ENCODE assay signal across 20 mouse cellular contexts in genomic region chr4:149179573-149179972, GRCm38 (mm10). TPM values are rescaled to one million over a fixed set of nuclear protein-coding genes. Genes with fewer than 3 reads are reported as not detected.
DNase-seq lines count a peak whose midpoint lies in the region; ATAC-seq lines count a peak whose summit lies in the region.
"Had no signal": no experiment of that assay in that cellular context is flagged by ENCODE, and none has a peak within 500 bp of the region (broad histone marks: within the 10 kb centered on the region; RNA-seq: fewer than 3 reads in every experiment).

No protein-coding gene starts in this region.

- H3K27me3 ChIP-seq in hindbrain, embryonic 13.5 days, result no peaks in the 10 kb centered on the region
- no peaks in the 10 kb centered on the region for H3K27me3 ChIP-seq in hindbrain, embryonic 16.5 days (replicated peaks; ENCODE audit: control insufficient read depth, insufficient read depth, low read length)
- H3K27me3 ChIP-seq in neural tube, embryonic 13.5 days, result no peaks in the 10 kb centered on the region
- H3K27me3 ChIP-seq in heart, embryonic 11.5 days (ENCODE audit: control insufficient read depth, insufficient read depth, low read length), result no peaks in the 10 kb centered on the region
- H3K27me3 ChIP-seq: hindbrain, embryonic 15.5 days; limb, embryonic 12.5 days; midbrain, embryonic 13.5 days had no signal

- WGBS in hindbrain, embryonic 13.5 days, result 69% methylated on average over 4 of the region's 4 CpGs
- 58% methylated on average over 4 of the region's 4 CpGs for WGBS in hindbrain, embryonic 16.5 days
- 56% methylated on average over 4 of the region's 4 CpGs for WGBS in neural tube, embryonic 13.5 days
- WGBS in heart, embryonic 11.5 days (ENCODE audit: insufficient replicate concordance), result 52% methylated on average over 4 of the region's 4 CpGs

- no peak overlapping the region for H3K9ac ChIP-seq in hindbrain, embryonic 13.5 days
- H3K9ac ChIP-seq in hindbrain, embryonic 16.5 days (ENCODE audit: low read depth, low read length), result no peak overlapping the region
- H3K9ac ChIP-seq in neural tube, embryonic 13.5 days, result no peak overlapping the region
- H3K9ac ChIP-seq in heart, embryonic 11.5 days (ENCODE audit: low read depth, low read length), result no peak overlapping the region
- H3K9ac ChIP-seq: hindbrain, embryonic 15.5 days; limb, embryonic 12.5 days; midbrain, embryonic 13.5 days had no signal

- peaks cover 85% of the 10 kb centered on the region for H3K36me3 ChIP-seq in hindbrain, embryonic 13.5 days
- H3K36me3 ChIP-seq in hindbrain, embryonic 16.5 days (ENCODE audit: control insufficient read depth, insufficient read depth, low read length), result peaks cover 52% of the 10 kb centered on the region
- H3K36me3 ChIP-seq in neural tube, embryonic 13.5 days, result peaks cover 89% of the 10 kb centered on the region
- H3K36me3 ChIP-seq in heart, embryonic 11.5 days (ENCODE audit: control insufficient read depth, insufficient read depth, low read length), result 0 out of 2 replicates have a peak, but pooled peaks cover 6% of the 10 kb centered on the region

- peak overlapping the region; percentile 18; the same call in 1 of the 2 replicates for H3K27ac ChIP-seq in hindbrain, embryonic 13.5 days
- no peak overlapping the region for H3K27ac ChIP-seq in hindbrain, embryonic 16.5 days (ENCODE audit: low read depth, low read length)
- H3K27ac ChIP-seq in neural tube, embryonic 13.5 days (replicated peaks), result 0 out of 2 replicates have a peak overlapping the region, but pooled peaks have one; percentile 3
- no peak overlapping the region for H3K27ac ChIP-seq in heart, embryonic 11.5 days (ENCODE audit: low read depth, low read length)
- H3K27ac ChIP-seq: heart, embryonic 10.5 days; hindbrain, embryonic 15.5 days; limb, embryonic 12.5 days; macrophage; midbrain, embryonic 13.5 days had no signal

- no peaks in the 10 kb centered on the region for H3K4me1 ChIP-seq in hindbrain, embryonic 13.5 days (replicated peaks)
- H3K4me1 ChIP-seq in hindbrain, embryonic 16.5 days (ENCODE audit: control insufficient read depth, insufficient read depth, low read depth, low read length), result no peaks in the 10 kb centered on the region
- H3K4me1 ChIP-seq in neural tube, embryonic 13.5 days (replicated peaks), result no peaks in the 10 kb centered on the region
- 0 out of 2 replicates have a peak, but pooled peaks cover 5% of the 10 kb centered on the region for H3K4me1 ChIP-seq in heart, embryonic 11.5 days (ENCODE audit: control insufficient read depth, insufficient read depth, low read length)
- H3K4me1 ChIP-seq: hindbrain, embryonic 15.5 days; limb, embryonic 12.5 days; midbrain, embryonic 13.5 days had no signal

- ATAC-seq in hindbrain, embryonic 13.5 days (ENCODE audit: low FRiP score), result no peak
- ATAC-seq in hindbrain, embryonic 16.5 days, result no peak
- no peak for ATAC-seq in neural tube, embryonic 13.5 days (ENCODE audit: low read depth)
- ATAC-seq in activated CD4-positive, CD25-positive, alpha-beta regulatory T cell, adult 4 months, result no peak
- no peak for ATAC-seq in heart, embryonic 11.5 days (replicated peaks; ENCODE audit: insufficient number of reproducible peaks, low FRiP score, low TSS enrichment)
- ATAC-seq: midbrain, embryonic 13.5 days had no signal

- DNase-seq in neural tube, embryonic 10.5 days (ENCODE audit: extremely low spot score, low spot score), result no peak
- peak; percentile 30 to 62 for DNase-seq in lung, postnatal 4 days
- DNase-seq in T-cell, adult 2 months (ENCODE audit: low spot score), result no peak
- DNase-seq: cerebellum, adult 9-10 months; gastrocnemius, postnatal 25 days; heart, postnatal 14 days; kidney, adult 2 months; kidney, postnatal 14 days; right cerebral cortex, adult 18-20 months; thymus, postnatal 14 days had no signal

- no peak overlapping the region for H3K4me2 ChIP-seq in hindbrain, embryonic 13.5 days
- no peak overlapping the region for H3K4me2 ChIP-seq in hindbrain, embryonic 16.5 days (ENCODE audit: low read length)
- no peak overlapping the region for H3K4me2 ChIP-seq in neural tube, embryonic 13.5 days
- H3K4me2 ChIP-seq in heart, embryonic 11.5 days, result no peak overlapping the region
- H3K4me2 ChIP-seq: hindbrain, embryonic 15.5 days; limb, embryonic 12.5 days; midbrain, embryonic 13.5 days had no signal

- no peak overlapping the region for H3K4me3 ChIP-seq in hindbrain, embryonic 13.5 days
- H3K4me3 ChIP-seq in hindbrain, embryonic 16.5 days (ENCODE audit: low read length), result no peak overlapping the region
- H3K4me3 ChIP-seq in neural tube, embryonic 13.5 days, result no peak overlapping the region
- no peak overlapping the region for H3K4me3 ChIP-seq in heart, embryonic 11.5 days (ENCODE audit: low read depth, low read length)
- H3K4me3 ChIP-seq: heart, embryonic 10.5 days; hindbrain, embryonic 15.5 days; limb, embryonic 12.5 days; midbrain, embryonic 13.5 days had no signal

- H3K9me3 ChIP-seq in hindbrain, embryonic 13.5 days, result no peaks in the 10 kb centered on the region
- H3K9me3 ChIP-seq in hindbrain, embryonic 16.5 days (ENCODE audit: control insufficient read depth, low read length), result no peaks in the 10 kb centered on the region
- no peaks in the 10 kb centered on the region for H3K9me3 ChIP-seq in neural tube, embryonic 13.5 days
- H3K9me3 ChIP-seq in heart, embryonic 11.5 days (replicated peaks; ENCODE audit: control insufficient read depth, low read length), result no peaks in the 10 kb centered on the region
- H3K9me3 ChIP-seq: heart, embryonic 10.5 days; hindbrain, embryonic 15.5 days; limb, embryonic 12.5 days; midbrain, embryonic 13.5 days had no signal

RNA-seq across cellular contexts. Expression of gene Pgd, which starts 13.0 kb away (rescaled TPM):
- polyA plus RNA-seq in hindbrain, embryonic 13.5 days (2015; fragmentation: Nextera tagmentation; extraction: Ambion mirVana), result 111 and 114 TPM in 2 replicates
- 122 and 123 TPM in 2 replicates for polyA plus RNA-seq in hindbrain, embryonic 16.5 days (2015; fragmentation: Nextera tagmentation; extraction: Ambion mirVana)
- polyA plus RNA-seq in neural tube, embryonic 13.5 days (2015; fragmentation: Nextera tagmentation; extraction: Ambion mirVana), result 114 and 117 TPM in 2 replicates
- polyA plus RNA-seq in activated CD4-positive, CD25-positive, alpha-beta regulatory T cell, adult 4 months (2017; shearing (Covaris generic)), result 10 to 100 TPM; 44.0 to 74.8 TPM
- polyA plus RNA-seq in heart, embryonic 11.5 days (2014; fragmentation: Nextera tagmentation; extraction: Ambion mirVana), result 37.2 and 37.8 TPM in 2 replicates

RNA-seq across cellular contexts. Expression of gene Cenps, which starts 42.1 kb away (rescaled TPM):
- 22.1 and 24.3 TPM in 2 replicates for polyA plus RNA-seq in hindbrain, embryonic 13.5 days (2015; fragmentation: Nextera tagmentation; extraction: Ambion mirVana)
- polyA plus RNA-seq in hindbrain, embryonic 16.5 days (2015; fragmentation: Nextera tagmentation; extraction: Ambion mirVana), result 18.9 TPM in 2 replicates
- 21.1 and 21.9 TPM in 2 replicates for polyA plus RNA-seq in neural tube, embryonic 13.5 days (2015; fragmentation: Nextera tagmentation; extraction: Ambion mirVana)
- polyA plus RNA-seq in activated CD4-positive, CD25-positive, alpha-beta regulatory T cell, adult 4 months (2017; shearing (Covaris generic)), result 10 to 100 TPM; 15.6 to 17.7 TPM
- 30.1 and 33.3 TPM in 2 replicates for polyA plus RNA-seq in heart, embryonic 11.5 days (2014; fragmentation: Nextera tagmentation; extraction: Ambion mirVana)

RNA-seq across cellular contexts. Expression of gene Cort, which starts 53.0 kb away (rescaled TPM):
- polyA plus RNA-seq in hindbrain, embryonic 13.5 days (2015; fragmentation: Nextera tagmentation; extraction: Ambion mirVana), result 0.35 and 0.41 TPM in 2 replicates
- polyA plus RNA-seq in hindbrain, embryonic 16.5 days (2015; fragmentation: Nextera tagmentation; extraction: Ambion mirVana), result 0.41 and 0.64 TPM in 2 replicates
- not detected in 2 replicates for polyA plus RNA-seq in neural tube, embryonic 13.5 days (2015; fragmentation: Nextera tagmentation; extraction: Ambion mirVana)
- polyA plus RNA-seq in activated CD4-positive, CD25-positive, alpha-beta regulatory T cell, adult 4 months (2017; shearing (Covaris generic)), result under 1 TPM in 1 of 2 experiments, not detected in 1; 0.67 TPM
- polyA plus RNA-seq in heart, embryonic 11.5 days (2014; fragmentation: Nextera tagmentation; extraction: Ambion mirVana), result 0.24 and 0.46 TPM in 2 replicates
- polyA plus RNA-seq: kidney, adult 2 months; macrophage had no signal

Comparison
In these comparisons a context has a peak if more than half of its experiments do, and no peak if none do; other contexts are left out.
1. H3K27ac ChIP-seq: peak in hindbrain, embryonic 13.5 days (single experiment) and neural tube, embryonic 13.5 days (single experiment); none in hindbrain, embryonic 16.5 days (single experiment) and heart, embryonic 11.5 days (single experiment).
2. DNase-seq: peak in lung, postnatal 4 days (2 of 2); none in neural tube, embryonic 10.5 days (single experiment) and T-cell, adult 2 months (single experiment).